8 mouse cellular contexts compared by ENCODE assay signal in genomic region chr3:87986868-87987267, GRCm38 (mm10). TPM values are rescaled to one million over a fixed set of nuclear protein-coding genes. Genes with fewer than 3 reads are reported as not detected.
DNase-seq lines count a peak whose midpoint lies in the region; ATAC-seq lines count a peak whose summit lies in the region.

No protein-coding gene starts in this region.

- 0% methylated on average over 17 of the region's 17 CpGs for WGBS in heart, embryonic 14.5 days
- WGBS in liver, embryonic 13.5 days (ENCODE audit: insufficient replicate concordance), result under 1% methylated on average over 17 of the region's 17 CpGs
- WGBS in stomach, embryonic 16.5 days, result 0% methylated on average over 17 of the region's 17 CpGs

- H3K4me1 ChIP-seq in heart, embryonic 14.5 days (ENCODE audit: control insufficient read depth in 2 of 2, insufficient read depth in 2 of 2, low read length in 2 of 2), result peaks cover 49 to 60% of the 10 kb centered on the region in 2 experiments
- peaks cover 55% of the 10 kb centered on the region for H3K4me1 ChIP-seq in liver, embryonic 13.5 days (replicated peaks)
- H3K4me1 ChIP-seq in stomach, embryonic 16.5 days (ENCODE audit: control insufficient read depth, insufficient read depth, low read length), result peaks cover 49% of the 10 kb centered on the region

- peaks cover 33% of the 10 kb centered on the region for H3K27me3 ChIP-seq in heart, embryonic 14.5 days (ENCODE audit: control insufficient read depth, insufficient read depth, low read length)
- H3K27me3 ChIP-seq in liver, embryonic 13.5 days, result peaks cover 62% of the 10 kb centered on the region
- peaks cover 6% of the 10 kb centered on the region for H3K27me3 ChIP-seq in stomach, embryonic 16.5 days (ENCODE audit: control insufficient read depth, insufficient read depth, low read length)

- H3K9me3 ChIP-seq in heart, embryonic 14.5 days (ENCODE audit: control insufficient read depth, low read length), result no peaks in the 10 kb centered on the region
- H3K9me3 ChIP-seq in liver, embryonic 13.5 days (replicated peaks), result no peaks in the 10 kb centered on the region
- no peaks in the 10 kb centered on the region for H3K9me3 ChIP-seq in stomach, embryonic 16.5 days (replicated peaks; ENCODE audit: control insufficient read depth, low read length)

- peak overlapping the region; percentile 3 to 84 for H3K27ac ChIP-seq in heart, embryonic 14.5 days (replicated peaks in 1 of 2; ENCODE audit: control insufficient read depth in 1 of 2, insufficient read depth in 1 of 2, low read depth in 2 of 2, low read length in 2 of 2)
- H3K27ac ChIP-seq in liver, embryonic 13.5 days, result no peak overlapping the region
- peak overlapping the region; percentile 54; the same call in 1 of the 2 replicates for H3K27ac ChIP-seq in stomach, embryonic 16.5 days (ENCODE audit: low read length)

- peak overlapping the region; percentile 56 for H3K9ac ChIP-seq in heart, embryonic 14.5 days (ENCODE audit: low read length)
- peak overlapping the region; percentile 47 for H3K9ac ChIP-seq in liver, embryonic 13.5 days
- H3K9ac ChIP-seq in stomach, embryonic 16.5 days (ENCODE audit: low read length), result peak overlapping the region; percentile 63

- ATAC-seq in CD4-positive, CD25-positive, alpha-beta regulatory T cell, adult 4 months, result peak; percentile 90
- ATAC-seq in heart, embryonic 14.5 days (ENCODE audit: insufficient number of reproducible peaks, insufficient read depth, low FRiP score, low read depth), result peak; percentile 66
- peak; percentile 69 for ATAC-seq in liver, embryonic 13.5 days (ENCODE audit: low read depth)
- peak; percentile 76 for ATAC-seq in stomach, embryonic 16.5 days (ENCODE audit: insufficient read depth, low FRiP score)

- peak overlapping the region; percentile 67 for H3K4me2 ChIP-seq in heart, embryonic 14.5 days (ENCODE audit: low read length)
- peak overlapping the region; percentile 69 for H3K4me2 ChIP-seq in liver, embryonic 13.5 days
- H3K4me2 ChIP-seq in stomach, embryonic 16.5 days (ENCODE audit: low read depth, low read length), result peak overlapping the region; percentile 76

- peak overlapping the region; percentile 33 to 34 for H3K4me3 ChIP-seq in heart, embryonic 14.5 days (ENCODE audit: control insufficient read depth in 1 of 2, insufficient read depth in 1 of 2, low read depth in 1 of 2, low read length in 2 of 2)
- H3K4me3 ChIP-seq in liver, embryonic 13.5 days (replicated peaks), result peak overlapping the region; percentile 48
- H3K4me3 ChIP-seq in stomach, embryonic 16.5 days (replicated peaks; ENCODE audit: low read length), result peak overlapping the region; percentile 44

- no peaks in the 10 kb centered on the region for H3K36me3 ChIP-seq in heart, embryonic 14.5 days (ENCODE audit: control insufficient read depth, insufficient read depth, low read length)
- no peaks in the 10 kb centered on the region for H3K36me3 ChIP-seq in liver, embryonic 13.5 days
- H3K36me3 ChIP-seq in stomach, embryonic 16.5 days (ENCODE audit: control insufficient read depth, insufficient read depth, low read length), result no peaks in the 10 kb centered on the region

- peak; percentile 60 for DNase-seq in c-Kit-negative CD71-positive TER-119-positive erythroid progenitor cells, embryonic 14.5 days (ENCODE audit: low read depth, low spot score)
- peak; percentile 89 for DNase-seq in fibroblast of lung, adult 2 months (ENCODE audit: low read depth)
- peak; percentile 95 for DNase-seq in kidney, postnatal 14 days
- peak; percentile 87 for DNase-seq in liver, embryonic 13.5 days
- peak; percentile 100 for DNase-seq in neural tube, embryonic 10.5 days (ENCODE audit: extremely low spot score, low spot score)

RNA-seq across cellular contexts. Expression of gene Bcan, which starts 13.2 kb away (rescaled TPM):
- polyA plus RNA-seq in CD4-positive, CD25-positive, alpha-beta regulatory T cell, adult 4 months (2017; shearing (Covaris generic)), result not detected
- 0.31 TPM in 1 of 2 replicates, not detected in the other for polyA plus RNA-seq in heart, embryonic 14.5 days (2014; fragmentation: Nextera tagmentation; extraction: Ambion mirVana)
- 0.05 TPM in 1 of 2 replicates, not detected in the other for polyA plus RNA-seq in liver, embryonic 13.5 days (2015; fragmentation: Nextera tagmentation; extraction: Ambion mirVana)
- 0.34 and 0.52 TPM in 2 replicates for polyA plus RNA-seq in stomach, embryonic 16.5 days (2015; fragmentation: Nextera tagmentation; extraction: Ambion mirVana)

RNA-seq across cellular contexts. Expression of gene Nes, which starts 16.0 kb away (rescaled TPM):
- polyA plus RNA-seq in CD4-positive, CD25-positive, alpha-beta regulatory T cell, adult 4 months (2017; shearing (Covaris generic)), result not detected
- polyA plus RNA-seq in heart, embryonic 14.5 days (2014; fragmentation: Nextera tagmentation; extraction: Ambion mirVana), result 9.8 and 10.7 TPM in 2 replicates
- polyA plus RNA-seq in liver, embryonic 13.5 days (2015; fragmentation: Nextera tagmentation; extraction: Ambion mirVana), result 2.6 and 2.8 TPM in 2 replicates
- 7.7 and 10.2 TPM in 2 replicates for polyA plus RNA-seq in stomach, embryonic 16.5 days (2015; fragmentation: Nextera tagmentation; extraction: Ambion mirVana)

RNA-seq across cellular contexts. Expression of gene Crabp2, which starts 38.4 kb away (rescaled TPM):
- polyA plus RNA-seq in CD4-positive, CD25-positive, alpha-beta regulatory T cell, adult 4 months (2017; shearing (Covaris generic)), result not detected
- polyA plus RNA-seq in heart, embryonic 14.5 days (2014; fragmentation: Nextera tagmentation; extraction: Ambion mirVana), result 1.6 and 2.4 TPM in 2 replicates
- polyA plus RNA-seq in liver, embryonic 13.5 days (2015; fragmentation: Nextera tagmentation; extraction: Ambion mirVana), result 2.2 and 2.3 TPM in 2 replicates
- polyA plus RNA-seq in stomach, embryonic 16.5 days (2015; fragmentation: Nextera tagmentation; extraction: Ambion mirVana), result 29.4 and 43.3 TPM in 2 replicates

RNA-seq across cellular contexts. Expression of gene Hapln2, which starts 40.5 kb away (rescaled TPM):
- under 1 TPM in 1 of 2 experiments, not detected in 1; 0.17 TPM for polyA plus RNA-seq in CD4-positive, CD25-positive, alpha-beta regulatory T cell, adult 4 months (2017; shearing (Covaris generic))
- 0.58 TPM in 1 of 2 replicates, not detected in the other for polyA plus RNA-seq in heart, embryonic 14.5 days (2014; fragmentation: Nextera tagmentation; extraction: Ambion mirVana)
- not detected in 2 replicates for polyA plus RNA-seq in liver, embryonic 13.5 days (2015; fragmentation: Nextera tagmentation; extraction: Ambion mirVana)
- polyA plus RNA-seq in stomach, embryonic 16.5 days (2015; fragmentation: Nextera tagmentation; extraction: Ambion mirVana), result 0.18 TPM in 1 of 2 replicates, not detected in the other

RNA-seq across cellular contexts. Expression of gene Gpatch4, which starts 56.0 kb away (rescaled TPM):
- polyA plus RNA-seq in CD4-positive, CD25-positive, alpha-beta regulatory T cell, adult 4 months (2017; shearing (Covaris generic)), result 10 to 100 TPM; 33.8 to 36.0 TPM
- 14.7 and 16.7 TPM in 2 replicates for polyA plus RNA-seq in heart, embryonic 14.5 days (2014; fragmentation: Nextera tagmentation; extraction: Ambion mirVana)
- polyA plus RNA-seq in liver, embryonic 13.5 days (2015; fragmentation: Nextera tagmentation; extraction: Ambion mirVana), result 32.7 TPM in 2 replicates
- 29.7 and 30.1 TPM in 2 replicates for polyA plus RNA-seq in stomach, embryonic 16.5 days (2015; fragmentation: Nextera tagmentation; extraction: Ambion mirVana)
